Mouse (Mus musculus): ENCODE measurements around the gene Ctss. TPM values are rescaled to one million over a fixed set of nuclear protein-coding genes. Genes with fewer than 3 reads are reported as not detected.
"Not testable (repeated sequence)": the region's sequence is repeated elsewhere in the genome, so short reads cannot be mapped to it uniquely, and the experiment has no call there.

Gene Ctss
- total and polyA plus RNA-seq, 2 experiments from 2014 or later, result 9.8 to 26.6 TPM

GRCm38 (mm10) chr3:95529814-95530213 lies 3.2 kb downstream of the Ctss start:
- DNase-seq (ENCODE audit: low spot score) (no peak), ATAC-seq (no peak)
- H3K9ac ChIP-seq (replicated peaks; ENCODE audit: low read length), result no peak overlapping the region
- WGBS, result 82% methylated on average over 6 of the region's 6 CpGs
- no peaks in the 10 kb centered on the region for H3K9me3 ChIP-seq (ENCODE audit: low read length)
- H3K27me3 ChIP-seq (ENCODE audit: insufficient read depth, low read length), result no peaks in the 10 kb centered on the region
- no peaks in the 10 kb centered on the region for H3K4me1 ChIP-seq (ENCODE audit: insufficient read depth, low read length)
- no peaks in the 10 kb centered on the region for H3K36me3 ChIP-seq (ENCODE audit: insufficient read depth, low read length)
- H3K4me2 ChIP-seq (ENCODE audit: low read depth, low read length), result no peak overlapping the region
- no peak for TF ChIP-seq CTCF (IDR thresholded peaks at IDR 0.05; ENCODE audit: low read depth)
- H3K27ac ChIP-seq, result no peak overlapping the region
- H3K4me3 ChIP-seq (ENCODE audit: low read length), result no peak overlapping the region

GRCm38 (mm10) chr3:95531025-95531424 lies 4.4 kb downstream of the Ctss start:
- H3K9ac ChIP-seq (replicated peaks; ENCODE audit: low read length), result no peak overlapping the region
- no peaks in the 10 kb centered on the region for H3K9me3 ChIP-seq (ENCODE audit: low read length)
- no peak for TF ChIP-seq CTCF (IDR thresholded peaks at IDR 0.05; ENCODE audit: low read depth)
- no peak for DNase-seq (ENCODE audit: low spot score)
- H3K27ac ChIP-seq, result no peak overlapping the region
- H3K36me3 ChIP-seq (ENCODE audit: insufficient read depth, low read length), result no peaks in the 10 kb centered on the region
- H3K4me3 ChIP-seq (ENCODE audit: low read length), result no peak overlapping the region
- H3K4me2 ChIP-seq (ENCODE audit: low read depth, low read length), result no peak overlapping the region
- no peaks in the 10 kb centered on the region for H3K4me1 ChIP-seq (ENCODE audit: insufficient read depth, low read length)
- no peaks in the 10 kb centered on the region for H3K27me3 ChIP-seq (ENCODE audit: insufficient read depth, low read length)
- WGBS, result 88% methylated on average over 1 of the region's 1 CpGs
- no peak for ATAC-seq

- no peak for TF ChIP-seq CTCF (IDR thresholded peaks at IDR 0.05; ENCODE audit: low read depth)
- Histone ChIP-seq H3K27ac (no peak overlapping the region), H3K4me2 (ENCODE audit: low read depth, low read length) (no peak overlapping the region), H3K4me3 (ENCODE audit: low read length) (no peak overlapping the region), H3K9ac (replicated peaks; ENCODE audit: low read length) (no peak overlapping the region), H3K9me3 (ENCODE audit: low read length) (no peaks in the 10 kb centered on the region), H3K27me3 (ENCODE audit: insufficient read depth, low read length) (no peaks in the 10 kb centered on the region), H3K36me3 (ENCODE audit: insufficient read depth, low read length) (no peaks in the 10 kb centered on the region), H3K4me1 (ENCODE audit: insufficient read depth, low read length) (no peaks in the 10 kb centered on the region)
- ATAC-seq, result no peak
- DNase-seq (ENCODE audit: low spot score), result no peak
- WGBS, result 92% methylated on average over 5 of the region's 5 CpGs
These were observed 6.8 kb downstream of the Ctss start for GRCm38 (mm10) chr3:95533364-95533763.

DNA sequence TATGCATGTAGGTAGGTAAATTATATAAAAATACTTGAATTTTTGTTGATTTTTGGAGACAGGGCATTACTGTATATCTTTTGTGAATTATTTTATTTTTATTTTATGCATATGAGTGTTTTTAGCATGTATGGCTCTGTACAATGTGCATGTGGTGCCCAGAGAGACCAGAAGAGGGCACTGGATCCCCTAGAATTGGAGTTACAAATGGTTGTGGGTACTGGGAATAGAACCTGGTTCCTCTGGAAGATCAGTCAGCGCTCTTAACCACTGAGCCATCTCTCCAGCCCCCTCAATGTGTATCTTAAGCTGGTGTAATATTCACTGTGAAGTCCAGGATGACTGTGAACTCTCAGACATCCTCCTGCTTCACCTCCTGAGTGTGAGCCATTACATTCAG lies 8.3 kb downstream of the Ctss start:
- no peak for TF ChIP-seq CTCF (IDR thresholded peaks at IDR 0.05; ENCODE audit: low read depth)
- H3K9me3 ChIP-seq (ENCODE audit: low read length), result no peaks in the 10 kb centered on the region
- WGBS, result 76% methylated on average over 1 of the region's 1 CpGs
- H3K36me3 ChIP-seq (ENCODE audit: insufficient read depth, low read length), result no peaks in the 10 kb centered on the region
- H3K4me3 ChIP-seq (ENCODE audit: low read length), result no peak overlapping the region
- no peaks in the 10 kb centered on the region for H3K27me3 ChIP-seq (ENCODE audit: insufficient read depth, low read length)
- ATAC-seq, result no peak
- H3K4me2 ChIP-seq (ENCODE audit: low read depth, low read length), result no peak overlapping the region
- DNase-seq (ENCODE audit: low spot score), result no peak
- no peak overlapping the region for H3K27ac ChIP-seq
- no peaks in the 10 kb centered on the region for H3K4me1 ChIP-seq (ENCODE audit: insufficient read depth, low read length)
- no peak overlapping the region for H3K9ac ChIP-seq (replicated peaks; ENCODE audit: low read length)

DNA sequence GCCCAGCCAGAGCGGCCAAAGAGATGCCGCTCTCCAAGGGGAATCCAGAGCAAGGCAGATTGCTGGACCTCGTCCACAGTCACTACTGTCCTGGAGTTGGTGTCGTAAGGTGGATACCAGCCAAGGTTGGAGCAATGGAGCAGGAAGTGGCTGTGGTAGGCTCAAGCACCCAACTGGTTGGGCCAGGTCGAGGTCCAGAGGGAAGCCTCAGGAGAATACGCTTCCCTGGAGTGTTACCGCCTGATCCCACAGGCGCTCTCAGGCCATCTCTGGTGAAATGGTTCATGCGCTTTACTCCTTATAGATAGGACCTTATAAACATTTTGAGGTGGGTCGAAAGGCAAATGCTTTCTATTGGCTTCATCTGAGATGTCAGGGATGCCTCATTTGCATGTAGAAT lies 12.3 kb downstream of the Ctss start:
- 90% methylated on average over 10 of the region's 10 CpGs for WGBS
- H3K4me3 ChIP-seq (ENCODE audit: low read length), result no peak overlapping the region
- H3K9ac ChIP-seq (replicated peaks; ENCODE audit: low read length), result no peak overlapping the region
- ATAC-seq (no peak), DNase-seq (ENCODE audit: low spot score) (no peak)
- H3K4me2 ChIP-seq (ENCODE audit: low read depth, low read length), result no peak overlapping the region
- H3K27ac ChIP-seq, result no peak overlapping the region
- H3K27me3 ChIP-seq (ENCODE audit: insufficient read depth, low read length), result no peaks in the 10 kb centered on the region
- H3K36me3 ChIP-seq (ENCODE audit: insufficient read depth, low read length), result no peaks in the 10 kb centered on the region
- no peak for TF ChIP-seq CTCF (IDR thresholded peaks at IDR 0.05; ENCODE audit: low read depth)
- no peaks in the 10 kb centered on the region for H3K4me1 ChIP-seq (ENCODE audit: insufficient read depth, low read length)
- no peaks in the 10 kb centered on the region for H3K9me3 ChIP-seq (ENCODE audit: low read length)

GRCm38 (mm10) chr3:95539837-95540236 lies 13.3 kb downstream of the Ctss start:
- Histone ChIP-seq H3K4me3 (ENCODE audit: low read length) (no peak overlapping the region), H3K36me3 (ENCODE audit: insufficient read depth, low read length) (no peaks in the 10 kb centered on the region), H3K9me3 (ENCODE audit: low read length) (no peaks in the 10 kb centered on the region), H3K4me2 (ENCODE audit: low read depth, low read length) (no peak overlapping the region), H3K4me1 (ENCODE audit: insufficient read depth, low read length) (no peaks in the 10 kb centered on the region), H3K27ac (no peak overlapping the region), H3K27me3 (ENCODE audit: insufficient read depth, low read length) (no peaks in the 10 kb centered on the region), H3K9ac (replicated peaks; ENCODE audit: low read length) (no peak overlapping the region)
- DNase-seq (ENCODE audit: low spot score) (no peak), ATAC-seq (no peak)
- 94% methylated on average over 4 of the region's 4 CpGs for WGBS
- TF ChIP-seq CTCF (IDR thresholded peaks at IDR 0.05; ENCODE audit: low read depth), result no peak

DNA sequence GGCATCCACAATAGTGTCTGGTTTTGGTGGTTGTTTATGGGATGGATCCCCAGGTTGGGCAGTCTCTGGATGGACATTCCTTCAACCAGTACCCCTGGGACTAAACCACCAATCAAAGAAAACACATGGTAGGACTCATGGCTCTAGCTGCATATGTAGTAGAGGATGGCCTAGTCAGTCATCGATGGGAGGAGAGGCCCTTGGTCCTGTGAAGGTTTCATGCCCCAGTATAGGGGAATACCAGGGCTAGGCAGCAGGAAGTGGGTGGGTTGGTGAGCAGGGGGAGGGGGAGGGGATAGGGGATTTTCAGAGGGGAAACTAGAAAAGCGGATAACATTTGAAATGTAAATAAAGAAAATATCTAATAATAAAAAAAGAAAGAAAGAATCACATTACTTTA lies 14.6 kb downstream of the Ctss start:
- not testable (repeated sequence) for H3K4me2 ChIP-seq (ENCODE audit: low read depth, low read length); DNase-seq (ENCODE audit: low spot score); H3K27ac ChIP-seq; H3K36me3 ChIP-seq (ENCODE audit: insufficient read depth, low read length); H3K4me1 ChIP-seq (ENCODE audit: insufficient read depth, low read length); H3K4me3 ChIP-seq (ENCODE audit: low read length); H3K27me3 ChIP-seq (ENCODE audit: insufficient read depth, low read length); ATAC-seq; H3K9me3 ChIP-seq (ENCODE audit: low read length); H3K9ac ChIP-seq (replicated peaks; ENCODE audit: low read length)
- 85% methylated on average over 2 of the region's 2 CpGs for WGBS

All from hindbrain, postnatal 0 days (tissue).